Mouse (Mus musculus) leukemia stem cell, adult 10-12 weeks (primary cell): ENCODE data around the gene Smarca4. TPM values are rescaled to one million over a fixed set of nuclear protein-coding genes. Genes with fewer than 3 reads are reported as not detected.

ENCODE experiments used
- polyA plus RNA-seq: library from polyadenylated mRNA; stranded (reverse); fragments of >175 nt; gene quantifications from 2 replicates; pipeline ENCODE4 v1.2.3, GENCODE M21; 2012; ENCODE audit warnings: low replicate concordance

Smarca4 gene
- 291 and 327 TPM in 2 replicates for polyA plus RNA-seq

DNA sequence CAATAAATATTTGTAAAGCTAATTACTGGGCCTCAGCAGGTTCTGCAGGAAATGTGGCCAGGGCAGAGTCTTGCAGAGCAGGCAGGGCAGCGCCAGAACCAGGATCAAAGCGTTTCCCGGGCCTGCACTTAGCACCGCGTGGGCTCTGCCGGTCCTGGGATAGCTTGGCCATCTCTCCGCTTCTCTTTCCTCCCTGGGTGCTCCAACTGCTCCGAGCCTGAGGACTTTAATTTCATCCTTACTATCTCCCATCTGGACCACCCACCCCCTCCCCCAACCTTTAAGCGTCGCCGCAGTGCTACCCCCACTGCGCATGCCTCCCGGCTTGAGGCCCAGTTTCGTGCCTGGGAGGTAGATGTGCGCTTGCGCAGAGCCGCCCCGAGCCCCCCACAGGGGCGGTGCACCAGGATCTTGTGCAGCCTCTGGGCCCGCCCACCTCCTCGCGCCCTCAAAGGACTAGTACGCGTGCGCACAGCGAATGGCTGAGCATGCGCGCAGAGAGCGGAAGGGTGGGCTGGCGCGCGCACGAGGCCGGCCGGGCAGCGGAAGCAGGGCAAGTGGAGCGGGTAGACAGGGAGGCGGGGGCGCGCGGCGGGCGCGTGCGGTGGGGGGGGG, at the start of gene Smarca4:
Gene Smarca4, plus strand, starts transcription at position 553 of the 615 bp plus-strand sequence.

DNA sequence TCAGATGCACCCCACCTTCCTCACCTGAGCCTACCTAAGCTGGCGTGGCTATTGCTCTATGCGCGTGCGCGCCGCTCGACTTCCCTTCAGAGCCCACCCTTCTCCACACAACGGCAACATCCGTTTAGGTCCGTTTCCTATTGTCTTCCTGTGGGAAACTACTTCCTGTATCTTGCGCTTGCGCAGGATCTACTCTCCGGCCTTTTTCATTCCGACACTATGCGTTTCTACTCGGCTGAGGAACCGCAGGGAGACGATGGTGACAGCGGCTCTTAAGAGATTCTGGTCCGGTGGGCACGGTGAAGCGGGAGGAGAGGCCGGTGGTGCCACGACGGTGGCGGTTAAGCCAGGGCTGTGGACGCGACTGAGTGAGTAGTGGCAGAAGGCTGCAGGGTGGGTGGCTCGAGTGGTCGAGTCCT, 23.3 kb upstream of the Smarca4 start, which contains the start of the genes Timm29 and Yipf2:
Gene Timm29, plus strand, starts transcription at position 20 of the 419 bp plus-strand sequence.
Gene Yipf2, minus strand, starts transcription at position 126 of the 419 bp plus-strand sequence.

DNA sequence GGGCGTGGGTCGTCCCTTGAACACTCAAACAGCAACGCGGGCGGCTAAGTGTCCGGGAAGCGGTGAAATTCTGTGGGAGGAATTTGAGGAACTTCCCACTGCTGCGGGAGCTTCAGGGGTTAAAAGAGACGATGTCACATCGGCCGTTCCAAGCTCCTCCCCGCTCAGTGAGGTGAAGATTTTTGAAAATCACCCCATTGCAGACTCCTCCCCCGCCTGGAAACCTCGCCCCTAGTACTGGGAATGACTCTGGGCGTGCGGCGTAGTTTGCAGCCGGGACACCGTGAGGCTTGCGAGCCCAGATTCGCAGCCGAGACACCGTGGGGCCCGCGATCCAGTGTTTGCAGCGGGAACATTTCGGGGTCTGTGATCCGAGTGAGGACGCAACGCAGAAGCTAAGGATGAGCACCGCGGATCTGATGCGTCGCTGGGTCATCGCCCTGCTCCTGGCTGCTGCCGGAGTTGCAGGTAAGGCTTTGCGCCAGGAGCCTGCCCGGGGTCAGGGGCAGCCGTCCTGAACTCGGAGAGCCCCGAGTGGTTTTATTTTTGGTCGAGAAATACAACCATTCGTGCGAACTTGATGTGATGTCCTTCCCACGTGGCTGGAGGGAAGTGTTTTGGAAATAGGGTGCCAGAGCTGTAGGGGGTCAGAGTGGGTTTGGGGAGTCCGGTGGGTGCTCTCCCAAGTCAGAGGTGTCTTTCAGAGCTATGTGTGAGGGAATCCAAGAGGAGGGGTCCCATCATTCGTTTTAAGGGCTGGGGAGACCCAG, 107.6 kb downstream of the Smarca4 start, which contains the start of gene Ldlr:
Gene Ldlr, plus strand, starts transcription at position 107 of the 770 bp plus-strand sequence.

Other genes starting within 250 kb of the Smarca4 start
- gene Ilf3, start 248.3 kb upstream of the Smarca4 start, polyA plus RNA-seq = 37.6 and 56.9 TPM in 2 replicates
- gene Qtrt1, start 204.3 kb upstream of the Smarca4 start, polyA plus RNA-seq = 64.2 and 75.8 TPM in 2 replicates
- gene Dnm2, start 191.3 kb upstream of the Smarca4 start, polyA plus RNA-seq = 869 and 1,352 TPM in 2 replicates
- 8.2 and 14.3 TPM in 2 replicates for gene Tmed1, start 105.9 kb upstream of the Smarca4 start, polyA plus RNA-seq
- 70.9 and 71.6 TPM in 2 replicates for gene AB124611, start 90.0 kb upstream of the Smarca4 start, polyA plus RNA-seq
- gene Carm1, start 69.3 kb upstream of the Smarca4 start, polyA plus RNA-seq = 276 and 327 TPM in 2 replicates
- gene Timm29, start 23.4 kb upstream of the Smarca4 start, polyA plus RNA-seq = 19.0 and 25.0 TPM in 2 replicates
- gene Yipf2, start 23.3 kb upstream of the Smarca4 start, polyA plus RNA-seq = 2.5 and 3.0 TPM in 2 replicates
- gene Ldlr, start 107.3 kb downstream of the Smarca4 start, polyA plus RNA-seq = 5.5 and 9.9 TPM in 2 replicates
- gene Spc24, start 144.1 kb downstream of the Smarca4 start, polyA plus RNA-seq = 66.2 and 67.6 TPM in 2 replicates
- 0.86 and 1.6 TPM in 2 replicates for gene Kank2, start 182.6 kb downstream of the Smarca4 start, polyA plus RNA-seq
- gene Angptl8, start 219.3 kb downstream of the Smarca4 start, polyA plus RNA-seq = not detected in 2 replicates
- 4.1 and 4.6 TPM in 2 replicates for gene Dock6, start 236.5 kb downstream of the Smarca4 start, polyA plus RNA-seq